Mouse (Mus musculus): ENCODE data around the gene Phf1. TPM values are rescaled to one million over a fixed set of nuclear protein-coding genes. Genes with fewer than 3 reads are reported as not detected.
"Not testable (repeated sequence)": the region's sequence is repeated elsewhere in the genome, so short reads cannot be mapped to it uniquely, and the experiment has no call there.

Phf1 gene
- total RNA-seq (2021) = 10 to 100 TPM in 1 of 2 experiments, 1 to 10 TPM in 1; 8.2 to 11.3 TPM
- long read RNA-seq, experiment 1, partial matches to known transcripts = 1 of 9 reads
- long read RNA-seq, experiment 1, other reads (novel, unspliced or antisense) = 7 of 9 reads
- long read RNA-seq, experiment 2, partial matches to known transcripts = 0 of 7 reads
- long read RNA-seq, experiment 2, other reads (novel, unspliced or antisense) = 4 of 7 reads

GRCm38 (mm10) chr17:26932839-26933398 is at the start of gene Phf1:
Gene Phf1 (plus strand): TSS chr17:26933052.
- DNase-seq (ENCODE audit: low spot score) = peak; percentile 99

- DNase-seq (ENCODE audit: low spot score) = no peak
Measured at GRCm38 (mm10) chr17:26883585-26883984, 49.3 kb upstream of the Phf1 start.

DNA sequence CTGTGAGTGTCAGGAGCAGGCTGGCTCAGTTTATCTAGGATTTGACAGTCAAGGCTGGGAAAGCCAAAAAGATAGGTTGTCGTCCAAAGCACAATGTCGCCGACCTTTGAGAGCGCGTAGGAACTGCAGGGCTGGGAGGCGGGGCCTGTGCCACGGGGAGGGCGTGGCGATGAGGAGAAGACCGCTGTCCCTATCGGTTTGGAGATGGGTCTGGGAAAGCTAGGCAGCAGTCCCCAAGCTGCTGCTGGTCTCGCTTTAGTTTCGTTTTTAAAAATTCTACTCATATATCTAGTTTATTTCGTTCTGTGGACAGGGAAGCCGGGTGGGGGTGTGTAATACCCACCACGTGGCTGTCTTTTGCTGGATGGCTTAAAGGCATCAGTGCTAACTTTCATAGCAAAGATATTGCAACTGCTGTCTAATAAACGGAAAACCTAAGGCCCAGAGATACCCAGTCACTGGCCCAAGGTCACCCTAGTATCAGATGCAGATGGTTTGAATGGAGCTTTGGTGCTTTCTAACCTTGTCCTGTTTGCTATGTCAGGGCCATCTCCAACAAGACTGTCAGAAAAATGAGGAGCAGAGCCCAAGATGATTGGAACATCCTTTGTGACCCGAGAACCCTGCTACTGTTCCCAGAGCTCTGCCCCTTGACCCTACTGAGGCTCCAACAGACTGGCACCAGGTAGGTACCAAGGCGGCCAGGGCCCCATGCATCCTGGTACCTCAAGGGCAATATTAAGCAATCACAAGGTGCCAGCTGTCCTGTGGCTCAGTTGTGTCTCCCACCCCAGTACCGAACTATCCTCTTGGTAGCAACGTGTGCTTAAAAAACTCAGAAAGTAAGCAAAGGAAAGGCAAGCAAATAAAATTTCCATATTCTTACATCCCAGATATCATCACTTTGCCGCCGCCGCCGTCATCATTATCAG is 47.6 kb upstream of the Phf1 start:
- DNase-seq (ENCODE audit: low spot score) = peak; percentile 83

- DNase-seq (ENCODE audit: low spot score) = peak; percentile 86
Measured at GRCm38 (mm10) chr17:26886047-26886749, 46.7 kb upstream of the Phf1 start.

GRCm38 (mm10) chr17:26887926-26888325 is 44.9 kb upstream of the Phf1 start:
- DNase-seq (ENCODE audit: low spot score) = no peak

DNA sequence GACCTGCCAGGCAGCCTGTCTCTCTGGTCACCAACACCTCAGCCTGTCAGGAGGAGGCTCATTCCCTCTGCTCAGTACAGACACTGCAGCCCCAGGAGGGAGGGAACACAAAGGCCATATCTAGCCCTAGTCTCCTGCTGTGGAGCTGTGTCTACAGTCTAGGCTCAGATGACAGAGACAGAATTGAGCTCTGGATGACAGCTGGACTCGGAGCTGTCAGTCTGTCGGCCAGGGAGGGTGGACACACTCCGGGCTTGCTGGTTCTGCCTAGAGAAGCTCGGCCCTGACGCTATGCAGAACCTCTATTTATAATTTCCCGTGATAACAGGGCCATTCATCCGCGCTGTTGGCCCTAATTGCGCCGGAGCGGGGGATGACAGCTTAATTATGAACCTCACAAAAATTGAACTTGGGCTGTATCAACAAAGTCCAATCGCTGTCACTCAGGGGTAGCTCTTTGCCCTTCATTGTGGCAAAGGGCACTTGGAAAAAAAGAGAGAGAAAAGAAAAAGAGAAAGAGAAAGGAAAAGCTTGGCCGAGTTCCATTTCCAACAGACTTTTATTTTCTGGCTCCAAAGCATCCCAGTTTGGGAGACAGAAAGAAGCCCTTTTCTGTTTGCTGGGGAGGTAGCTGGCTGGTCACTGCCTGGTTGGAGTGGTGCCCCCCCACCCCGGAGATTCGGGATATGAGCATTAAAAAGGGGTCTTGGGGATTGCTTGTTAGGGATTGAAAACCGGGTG is 40.0 kb upstream of the Phf1 start:
- DNase-seq (ENCODE audit: low spot score) = no peak

- DNase-seq (ENCODE audit: low spot score) = no peak
Measured at GRCm38 (mm10) chr17:26893492-26893891, 39.4 kb upstream of the Phf1 start.

- no peak for DNase-seq (ENCODE audit: low spot score)
Measured at GRCm38 (mm10) chr17:26894342-26894741, 38.5 kb upstream of the Phf1 start.

DNA sequence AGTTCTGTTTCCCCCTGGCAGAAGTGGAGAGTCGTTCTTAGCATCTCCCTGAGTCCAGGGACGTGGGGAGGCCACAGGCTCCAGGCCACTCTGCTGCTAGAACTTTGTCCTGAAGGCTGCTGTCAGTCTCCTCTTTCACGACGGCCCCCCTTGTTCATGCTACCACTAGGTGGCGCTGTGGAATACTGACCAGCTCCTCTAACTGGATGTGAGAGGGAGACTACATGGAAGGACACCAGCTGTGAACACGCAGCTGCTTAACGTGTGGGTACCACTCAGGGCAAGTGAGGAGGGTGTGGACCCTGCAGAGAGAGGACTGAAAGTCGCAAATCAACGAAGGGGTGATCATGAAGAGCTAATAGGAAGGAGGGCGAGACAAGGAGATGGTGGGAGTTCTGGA is 37.3 kb upstream of the Phf1 start:
- peak; percentile 80 for DNase-seq (ENCODE audit: low spot score)

GRCm38 (mm10) chr17:26900916-26901315 is 31.9 kb upstream of the Phf1 start:
- no peak for DNase-seq (ENCODE audit: low spot score)

GRCm38 (mm10) chr17:26904320-26904719 is 28.5 kb upstream of the Phf1 start:
- no peak for DNase-seq (ENCODE audit: low spot score)

- not testable (repeated sequence) for DNase-seq (ENCODE audit: low spot score)
Measured at GRCm38 (mm10) chr17:26907506-26907905, 25.3 kb upstream of the Phf1 start.

DNA sequence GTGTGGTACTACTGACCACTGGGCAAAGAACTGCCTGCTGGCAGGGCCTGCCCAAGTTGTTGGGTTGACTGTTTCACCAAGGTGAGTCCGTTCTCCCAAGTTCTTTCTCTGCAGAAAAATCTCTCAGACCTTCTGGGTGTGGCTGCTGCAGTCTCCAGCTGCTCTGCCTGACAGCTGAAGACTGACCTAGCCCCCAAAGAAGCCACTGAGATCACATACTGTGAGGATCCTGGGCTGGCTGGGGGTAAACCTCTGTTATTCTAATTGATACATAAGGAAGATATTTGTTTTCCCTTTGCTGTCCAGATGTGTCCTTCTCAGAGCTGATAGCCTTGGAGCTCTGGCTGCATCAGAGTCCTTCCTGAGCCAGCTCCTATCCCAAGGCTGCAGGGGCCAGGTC is 17.6 kb upstream of the Phf1 start:
- DNase-seq (ENCODE audit: low spot score) = no peak

- DNase-seq (ENCODE audit: low spot score) = peak; percentile 100
Measured at GRCm38 (mm10) chr17:26916711-26917482, 16.0 kb upstream of the Phf1 start, which contains the start of gene Kifc5b. Gene Kifc5b (plus strand): TSS chr17:26917091.

- DNase-seq (ENCODE audit: low spot score) = not testable (repeated sequence)
Measured at GRCm38 (mm10) chr17:26917560-26917959, 15.3 kb upstream of the Phf1 start.

- no peak for DNase-seq (ENCODE audit: low spot score)
Measured at GRCm38 (mm10) chr17:26918343-26918742, 14.5 kb upstream of the Phf1 start.

- DNase-seq (ENCODE audit: low spot score) = not testable (repeated sequence)
Measured at GRCm38 (mm10) chr17:26919516-26919915, 13.3 kb upstream of the Phf1 start.

DNA sequence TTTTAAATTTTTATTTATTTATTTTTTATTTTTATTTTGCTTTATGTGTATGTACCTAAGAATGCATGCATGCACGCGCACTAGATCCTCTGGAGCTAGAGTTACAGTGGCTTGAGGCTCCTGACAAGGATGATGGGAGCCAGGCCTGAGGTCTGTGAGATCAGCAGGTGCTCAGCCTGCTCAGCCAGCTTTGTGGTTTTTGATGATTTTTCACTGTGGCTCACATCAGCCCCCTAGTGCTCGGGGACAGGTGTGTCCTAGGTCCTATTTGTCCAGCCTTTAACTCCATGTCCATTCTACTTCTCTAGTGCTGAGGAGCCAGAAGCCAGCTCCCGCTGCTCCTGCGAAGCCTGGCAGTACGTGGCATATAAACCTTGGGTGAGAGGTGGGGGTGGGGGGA is 10.5 kb upstream of the Phf1 start:
- not testable (repeated sequence) for DNase-seq (ENCODE audit: low spot score)

DNA sequence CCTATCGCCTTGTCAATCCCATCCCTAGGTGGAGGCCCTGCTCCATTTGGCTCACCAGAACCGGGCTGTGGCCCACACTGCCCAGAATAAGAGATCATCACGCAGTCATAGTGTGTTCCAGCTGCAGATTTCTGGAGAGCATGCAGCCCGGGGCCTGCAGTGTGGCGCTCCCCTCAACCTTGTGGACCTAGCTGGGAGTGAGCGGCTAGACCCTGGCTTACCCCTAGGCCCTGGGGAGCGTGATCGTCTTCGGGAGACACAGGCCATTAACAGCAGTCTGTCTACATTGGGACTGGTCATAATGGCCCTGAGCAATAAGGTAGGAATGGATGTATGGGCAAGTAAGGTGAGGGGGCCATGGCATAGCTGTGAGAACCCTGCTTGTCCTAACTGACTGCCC is 7.4 kb upstream of the Phf1 start:
- DNase-seq (ENCODE audit: low spot score) = not testable (repeated sequence)

- DNase-seq (ENCODE audit: low spot score) = not testable (repeated sequence)
Measured at GRCm38 (mm10) chr17:26931795-26932194, 1.1 kb upstream of the Phf1 start.

All from gastrocnemius, adult 18-20 months (tissue).